Mouse (Mus musculus): ENCODE results near the gene Grik3.

The Grik3 gene

DNA sequence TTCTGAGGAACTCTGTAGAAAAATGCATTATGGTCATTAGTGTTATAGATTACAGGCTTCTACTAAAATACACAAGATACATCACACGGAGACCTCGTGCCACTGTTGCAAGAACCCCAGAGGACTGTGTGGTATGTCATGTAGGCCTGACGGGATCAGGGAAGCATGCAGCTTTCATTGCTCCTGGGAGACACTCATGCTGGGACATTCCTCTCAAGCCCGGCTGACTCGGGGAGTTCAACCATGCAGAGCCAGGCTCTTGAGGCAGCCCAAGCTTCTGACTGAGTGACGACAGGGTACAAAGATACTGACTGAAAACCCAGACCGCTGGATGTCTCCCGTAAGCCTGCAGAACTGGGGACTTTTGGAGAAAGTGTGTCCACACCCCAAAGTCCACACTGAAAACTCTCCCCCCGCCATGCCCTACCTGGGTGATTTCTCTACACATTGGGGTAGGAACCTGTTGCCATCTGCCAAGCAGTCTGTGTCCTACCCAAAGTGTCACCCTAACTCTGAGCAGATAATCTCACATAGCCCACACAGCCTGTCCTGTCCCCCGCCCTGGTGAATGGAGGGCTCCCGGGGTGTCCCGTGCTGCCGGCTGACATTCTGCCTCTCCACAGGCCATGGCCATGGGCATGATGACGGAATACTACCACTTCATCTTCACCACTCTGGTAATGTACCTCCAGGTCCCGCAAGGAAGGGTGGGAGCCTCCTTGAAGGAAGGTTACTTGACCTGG lies 150.6 kb downstream of the Grik3 start:
- DNase-seq (ENCODE audit: low read depth, low spot score), result no peak

GRCm38 (mm10) chr4:125644581-125645568 lies 154.4 kb downstream of the Grik3 start:
- no peak for DNase-seq (ENCODE audit: low read depth, low spot score)

DNA sequence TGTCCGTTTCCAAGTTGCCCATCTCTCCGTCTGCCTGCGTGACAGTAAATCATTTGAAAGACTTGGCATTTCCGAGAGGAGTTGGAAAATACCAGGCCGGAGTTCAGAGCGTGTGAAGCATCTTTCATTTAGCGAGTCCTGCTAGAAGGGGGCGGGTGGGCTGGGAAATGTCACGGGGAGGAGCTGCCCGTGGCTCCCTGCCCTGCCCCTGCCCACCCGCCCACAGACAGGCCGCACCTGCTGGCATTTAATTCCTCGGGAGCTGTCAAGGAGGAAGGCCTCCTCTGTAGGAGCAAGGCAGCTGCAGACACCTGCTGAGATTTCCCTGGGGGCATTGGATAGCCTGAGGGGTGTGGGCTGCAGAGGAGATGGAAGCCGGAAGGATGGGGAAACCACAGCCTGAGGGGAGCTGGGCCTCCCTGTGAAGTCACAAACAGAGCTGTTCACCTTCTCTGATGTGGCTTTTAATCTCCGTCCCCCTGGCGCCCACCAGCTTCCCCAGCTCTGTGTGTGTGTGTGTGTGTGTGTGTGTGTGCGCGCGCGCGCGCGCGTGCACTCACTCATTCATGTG lies 161.3 kb downstream of the Grik3 start:
- peak; percentile 83 for DNase-seq (ENCODE audit: low read depth, low spot score)

DNA sequence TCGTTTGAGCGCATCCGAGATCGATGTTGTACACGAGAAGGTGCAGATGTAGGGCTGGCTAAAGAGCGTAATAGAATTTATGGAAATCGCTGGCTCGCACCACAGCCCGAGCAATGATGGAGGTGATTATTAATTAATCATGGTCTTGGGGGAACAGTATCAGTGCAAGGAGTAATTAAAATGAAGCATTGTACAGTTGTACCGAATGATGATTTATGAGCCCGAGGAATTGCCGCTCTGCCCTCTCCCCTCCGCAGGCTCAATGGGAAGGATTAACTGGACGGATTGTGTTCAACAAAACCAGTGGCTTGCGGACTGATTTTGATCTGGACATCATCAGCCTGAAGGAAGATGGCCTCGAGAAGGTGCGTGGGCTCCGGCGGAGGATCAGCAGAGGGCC lies 165.5 kb downstream of the Grik3 start:
- DNase-seq (ENCODE audit: low read depth, low spot score), result no peak

GRCm38 (mm10) chr4:125658376-125658775 lies 167.9 kb downstream of the Grik3 start:
- DNase-seq (ENCODE audit: low read depth, low spot score), result no peak

- DNase-seq (ENCODE audit: low read depth, low spot score), result no peak
Observed at GRCm38 (mm10) chr4:125661982-125662381, 171.5 kb downstream of the Grik3 start.

GRCm38 (mm10) chr4:125663262-125663661 lies 172.8 kb downstream of the Grik3 start:
- no peak for DNase-seq (ENCODE audit: low read depth, low spot score)

DNA sequence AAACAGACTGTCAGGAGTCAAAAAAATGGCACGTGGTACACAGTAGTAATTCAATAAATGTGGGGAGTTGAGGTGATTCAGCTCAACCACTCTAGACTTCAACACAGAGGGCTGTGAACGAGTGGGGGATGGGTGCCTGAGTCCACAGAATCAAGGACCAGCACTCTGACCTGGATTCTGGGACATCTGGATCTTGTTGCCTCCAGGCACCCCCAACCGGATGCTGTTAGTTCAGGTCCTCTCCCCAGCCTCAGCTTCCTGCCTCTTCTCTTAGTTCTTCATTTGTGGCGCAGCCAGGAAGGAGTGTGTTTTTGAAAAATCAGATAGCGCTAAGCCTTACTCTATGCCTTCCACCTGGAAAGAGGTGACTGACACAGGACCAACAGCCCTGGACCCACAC lies 175.5 kb downstream of the Grik3 start:
- no peak for DNase-seq (ENCODE audit: low read depth, low spot score)

DNA sequence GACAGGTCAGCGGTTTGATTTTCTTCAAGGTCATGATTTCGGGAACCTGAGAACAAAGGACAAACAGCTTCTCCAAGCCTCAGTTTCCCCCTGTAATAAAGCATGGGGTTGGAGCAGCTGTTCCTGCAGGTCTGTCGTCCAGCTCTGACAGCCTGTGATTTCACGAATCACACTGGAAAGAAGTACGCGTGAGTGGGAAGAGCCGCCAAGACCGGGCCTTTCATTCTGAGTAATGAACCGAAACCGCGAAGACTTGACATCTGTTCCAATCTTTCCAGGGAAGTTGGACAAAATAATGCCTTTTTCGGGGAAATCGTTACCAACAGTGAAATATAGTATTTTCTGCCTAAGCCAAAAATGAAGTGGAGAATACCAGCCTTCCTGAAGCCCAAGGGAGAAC lies 191.5 kb downstream of the Grik3 start:
- DNase-seq (ENCODE audit: low read depth, low spot score), result no peak

GRCm38 (mm10) chr4:125687078-125687477 lies 196.6 kb downstream of the Grik3 start:
- DNase-seq (ENCODE audit: low read depth, low spot score), result no peak

DNA sequence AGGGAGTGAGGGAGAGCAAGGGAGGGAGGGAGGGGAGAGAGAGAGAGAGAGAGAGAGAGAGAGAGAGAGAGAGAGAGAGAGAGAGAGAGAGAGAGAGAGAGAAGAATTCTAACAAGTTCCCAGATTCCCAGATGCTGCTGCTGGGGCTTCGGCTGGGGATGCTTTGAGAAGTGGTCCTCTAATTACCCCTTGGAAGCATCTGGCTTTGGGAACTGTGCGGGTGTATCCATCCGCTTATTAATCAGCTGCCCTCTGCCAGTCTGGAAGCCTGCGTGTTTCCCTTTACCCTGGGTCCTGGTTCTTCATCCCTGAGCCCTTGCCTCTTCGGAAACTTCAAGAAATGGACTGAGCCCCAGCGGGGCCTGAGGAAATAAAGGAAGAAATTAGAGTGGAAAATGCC lies 204.9 kb downstream of the Grik3 start:
- no peak for DNase-seq (ENCODE audit: low read depth, low spot score)

DNA sequence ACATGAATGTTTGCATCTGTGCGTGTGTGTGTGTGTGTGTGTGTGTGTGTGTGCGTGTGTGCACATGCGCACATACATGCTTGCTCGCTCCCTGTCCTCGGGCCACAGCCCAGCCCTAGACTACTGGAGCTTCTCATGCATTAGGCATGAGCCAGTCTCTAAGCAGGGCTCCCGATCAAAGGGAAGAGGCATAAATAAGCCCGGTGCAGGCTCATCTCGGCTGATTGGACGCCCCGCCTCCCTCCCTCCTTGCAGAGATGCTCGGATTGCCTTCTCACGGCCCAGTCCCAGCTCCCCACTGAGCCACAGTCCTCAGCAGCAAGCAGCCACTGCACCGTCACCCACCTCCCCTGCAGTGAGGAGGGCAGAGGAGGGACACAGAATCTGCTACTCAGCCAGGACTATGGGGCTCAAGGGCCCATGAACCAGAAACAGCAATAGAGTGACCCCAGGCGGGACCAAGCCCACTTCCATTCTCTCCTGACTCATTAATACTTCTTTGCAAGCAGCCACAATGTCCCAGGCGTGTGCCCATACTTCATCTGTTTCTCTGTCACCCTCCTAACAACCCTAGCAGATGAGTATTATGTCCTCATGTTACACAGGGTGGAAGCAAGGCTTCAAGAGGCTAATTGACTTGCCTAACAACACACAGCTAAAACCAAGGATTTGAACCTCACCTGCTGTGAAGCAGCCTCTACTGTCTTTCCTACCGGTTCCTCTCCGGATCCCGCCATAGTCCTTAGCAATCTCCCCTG lies 205.9 kb downstream of the Grik3 start:
- DNase-seq (ENCODE audit: low read depth, low spot score), result peak; percentile 25

- DNase-seq (ENCODE audit: low read depth, low spot score), result no peak
Observed at GRCm38 (mm10) chr4:125697626-125698025, 207.1 kb downstream of the Grik3 start.

- DNase-seq (ENCODE audit: low read depth, low spot score), result no peak
Observed at GRCm38 (mm10) chr4:125699056-125699455, 208.6 kb downstream of the Grik3 start.

DNA sequence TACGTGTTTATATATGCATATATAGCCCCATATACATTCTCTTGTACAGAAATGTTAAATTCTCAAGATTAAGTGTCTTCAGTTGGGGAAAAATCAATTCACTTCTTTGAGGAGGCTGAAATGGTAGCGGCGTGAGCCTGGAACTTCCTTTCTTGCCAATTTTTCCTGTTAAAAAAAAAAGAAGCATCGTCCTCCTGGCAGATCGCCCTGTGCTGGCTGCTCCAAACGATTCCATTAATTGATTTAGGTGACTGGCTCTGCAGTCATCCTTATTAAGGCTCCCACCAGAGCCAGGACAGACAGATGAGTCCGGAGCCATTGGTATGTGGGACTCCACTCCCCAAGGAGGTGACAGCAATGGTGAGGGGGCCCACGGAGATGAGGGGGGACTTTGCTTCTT lies 209.8 kb downstream of the Grik3 start:
- no peak for DNase-seq (ENCODE audit: low read depth, low spot score)

DNA sequence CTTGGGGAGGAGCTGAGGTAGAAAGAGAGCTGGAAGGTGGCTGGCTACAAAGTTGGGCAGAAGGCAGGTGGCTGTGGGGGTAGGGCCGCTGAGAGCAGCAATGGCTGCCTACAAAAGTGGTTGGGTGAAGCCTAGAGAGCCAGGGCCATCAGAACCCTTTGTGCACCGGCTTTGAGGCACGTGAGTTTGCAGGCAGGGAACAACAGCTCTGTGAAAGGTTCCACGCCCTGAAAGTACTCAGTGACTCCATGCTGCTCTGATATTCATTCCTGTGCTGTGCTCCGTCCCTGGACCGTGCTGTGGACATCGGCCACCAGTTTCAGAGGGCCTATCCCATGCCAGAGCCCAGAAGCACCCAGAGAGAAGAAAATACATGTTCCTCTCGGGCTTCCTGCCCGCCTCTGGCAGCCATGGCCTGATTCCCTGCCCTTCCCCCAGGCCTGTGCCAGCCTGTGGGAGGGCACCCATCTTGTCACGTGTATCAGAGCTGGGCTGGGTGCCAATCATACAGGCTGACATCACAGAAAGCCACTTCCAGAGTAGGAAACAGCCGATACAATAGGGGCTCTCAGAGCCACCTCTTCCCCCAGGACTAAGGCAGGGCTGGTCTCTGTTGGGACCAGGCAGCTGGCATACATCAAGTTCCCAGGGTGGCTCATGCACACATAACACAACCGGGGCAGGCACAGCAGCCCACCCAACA lies 212.3 kb downstream of the Grik3 start:
- peak; percentile 48 for DNase-seq (ENCODE audit: low read depth, low spot score)

DNA sequence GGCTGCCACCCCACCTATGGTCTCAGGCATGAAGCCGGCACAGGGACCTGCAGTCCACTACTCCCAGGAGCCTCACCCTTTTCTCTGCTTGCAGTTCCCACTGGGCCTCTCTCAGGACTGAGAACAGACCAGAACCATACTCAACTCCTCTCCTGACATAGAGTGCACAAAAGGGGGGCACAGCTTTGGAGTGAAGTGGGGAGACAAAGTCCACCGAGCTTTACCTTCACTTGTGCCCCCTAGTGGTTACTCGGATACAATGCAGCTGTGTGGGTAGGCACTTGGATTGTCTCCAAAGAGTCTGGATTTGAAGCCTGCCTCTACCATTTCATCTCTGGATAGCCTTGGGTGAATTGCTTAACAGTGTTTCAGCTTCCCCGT lies 212.8 kb downstream of the Grik3 start:
- DNase-seq (ENCODE audit: low read depth, low spot score), result peak; percentile 67

- DNase-seq (ENCODE audit: low read depth, low spot score), result no peak
Observed at GRCm38 (mm10) chr4:125705746-125706145, 215.2 kb downstream of the Grik3 start.

GRCm38 (mm10) chr4:125709716-125710115 lies 219.2 kb downstream of the Grik3 start:
- no peak for DNase-seq (ENCODE audit: low read depth, low spot score)

- DNase-seq (ENCODE audit: low read depth, low spot score), result no peak
Observed at GRCm38 (mm10) chr4:125717881-125718280, 227.4 kb downstream of the Grik3 start.
